Mouse (Mus musculus) layer of hippocampus, postnatal 36 days (tissue): ENCODE data around the gene Pi4kb. TPM values are rescaled to one million over a fixed set of nuclear protein-coding genes. Genes with fewer than 3 reads are reported as not detected.

Experiments
- microRNA-seq, 2 experiments: library from miRNA; unstranded; fragments of <30 nt; microRNA quantifications; one replicate each; pipeline ENCODE4 v1.2.0; 2021
- total RNA-seq, 2 experiments: library from RNA; stranded (reverse); gene quantifications; 2 replicates each; pipeline ENCODE4 v1.2.3; 2021

Gene Pi4kb
- total RNA-seq, 2 experiments from 2014 or later, result 55.3 to 61.2 TPM

Small RNA genes within 50 kb of the gene (microRNA-seq; reads per million reads assigned to microRNA genes)
- gene Mir7013, result 3.0 to 4.2 reads per million in 2 experiments

Other genes with a start within 250 kb of the Pi4kb start
- gene Cgn, start 188.2 kb upstream of the Pi4kb start, total RNA-seq, result 1 to 10 TPM; 3.2 to 3.6 TPM
- gene Pogz, start 137.2 kb upstream of the Pi4kb start, total RNA-seq, result 10 to 100 TPM; 54.4 to 62.5 TPM
- gene Psmb4, start 87.8 kb upstream of the Pi4kb start, total RNA-seq, result 100 to 1,000 TPM; 275 to 292 TPM
- 10 to 100 TPM in 1 of 2 experiments, 1 to 10 TPM in 1; 9.2 to 10.2 TPM for gene Selenbp1, start 41.7 kb upstream of the Pi4kb start, total RNA-seq
- gene Rfx5, start 20.7 kb upstream of the Pi4kb start, total RNA-seq, result 10 to 100 TPM; 23.6 to 26.2 TPM
- 10 to 100 TPM; 20.3 to 22.4 TPM for gene Zfp687, start 40.7 kb downstream of the Pi4kb start, total RNA-seq
- gene Psmd4, start 67.9 kb downstream of the Pi4kb start, total RNA-seq, result 100 to 1,000 TPM; 148 to 177 TPM
- gene Pip5k1a, start 132.2 kb downstream of the Pi4kb start, total RNA-seq, result 10 to 100 TPM; 62.3 to 64.0 TPM
- 10 to 100 TPM; 43.9 to 46.0 TPM for gene Vps72, start 136.3 kb downstream of the Pi4kb start, total RNA-seq
- 1 to 10 TPM in 1 of 2 experiments, under 1 TPM in 1; 0.96 to 1.1 TPM for gene Tmod4, start 149.7 kb downstream of the Pi4kb start, total RNA-seq
- gene Scnm1, start 159.3 kb downstream of the Pi4kb start, total RNA-seq, result 10 to 100 TPM; 49.5 to 50.4 TPM
- gene Lysmd1, start 159.4 kb downstream of the Pi4kb start, total RNA-seq, result 10 to 100 TPM; 16.8 to 18.1 TPM
- gene Tnfaip8l2, start 167.6 kb downstream of the Pi4kb start, total RNA-seq, result 1 to 10 TPM; 1.2 to 1.6 TPM
- gene Sema6c, start 185.7 kb downstream of the Pi4kb start, total RNA-seq, result 10 to 100 TPM; 36.1 to 41.0 TPM
- gene Gabpb2, start 243.2 kb downstream of the Pi4kb start, total RNA-seq, result 10 to 100 TPM; 13.9 to 18.1 TPM